Mouse (Mus musculus): ENCODE measurements at regions not wholly inside any gene's neighbourhood (a gene's known extent, or its start where the extent isn't known, plus 50 kb on each side); places are given as distances from the start of the nearest gene placed in this dataset.

DNA sequence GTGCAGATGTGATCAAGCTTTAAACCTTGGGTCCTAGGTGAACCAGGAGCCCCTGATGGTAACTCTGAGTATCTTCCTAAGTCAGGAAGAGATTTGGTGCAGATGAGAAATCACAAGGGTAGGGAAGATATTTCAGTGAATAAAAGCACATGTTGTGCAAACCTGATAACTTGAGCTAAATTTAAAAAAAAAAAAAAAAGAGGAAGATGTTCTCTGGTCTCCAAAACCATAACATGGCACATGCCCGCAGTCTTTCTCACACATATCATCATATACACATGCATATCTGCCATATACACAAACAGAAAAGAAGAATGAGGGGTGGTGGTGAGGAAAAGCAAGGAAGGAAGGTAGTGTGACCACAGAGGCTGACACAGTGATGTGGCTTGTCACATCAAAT, 530.3 kb upstream of the Lrrc6 start:
- Histone ChIP-seq H3K9me3 (ENCODE audit: control insufficient read depth, low read length) (no peaks in the 10 kb centered on the region), H3K4me2 (replicated peaks; ENCODE audit: low read depth) (no peak overlapping the region), H3K9ac (ENCODE audit: low read length) (no peak overlapping the region), H3K4me1 (replicated peaks; ENCODE audit: control insufficient read depth, insufficient read depth) (no peaks in the 10 kb centered on the region), H3K27ac (replicated peaks) (no peak overlapping the region), H3K27me3 (ENCODE audit: control insufficient read depth, insufficient read depth, low read length) (no peaks in the 10 kb centered on the region), H3K4me3 (ENCODE audit: low read depth, low read length) (no peak overlapping the region), H3K36me3 (ENCODE audit: control insufficient read depth, insufficient read depth, low read length) (no peaks in the 10 kb centered on the region)
- TF ChIP-seq CTCF (IDR thresholded peaks at IDR 0.05; ENCODE audit: low read depth) (no peak), EP300 (optimal IDR thresholded peaks at IDR 0.05) (no peak)
- no peak for DNase-seq (ENCODE audit: low spot score)
- ATAC-seq (ENCODE audit: low FRiP score, low TSS enrichment), result no peak
- WGBS, result 81% methylated on average over 1 of the region's 1 CpGs

DNA sequence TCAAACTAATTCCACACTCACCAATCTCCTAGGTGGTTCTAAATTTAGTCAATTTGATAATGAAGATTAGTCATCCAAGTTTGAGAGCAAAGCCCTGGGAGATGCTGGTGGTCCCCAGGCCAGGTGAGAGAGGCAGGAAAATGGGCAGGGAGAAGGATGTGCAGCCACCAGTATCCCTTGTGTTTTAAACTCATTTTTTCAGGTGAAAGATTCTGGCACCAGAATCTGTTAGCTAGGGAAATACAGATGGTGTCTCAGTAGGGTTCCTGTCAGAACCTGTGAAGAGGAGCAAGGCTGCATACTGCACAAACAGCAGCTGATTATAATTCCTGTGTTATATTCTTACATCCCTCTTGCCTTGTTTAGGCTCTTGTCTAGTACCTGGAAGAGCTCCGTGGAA, 527.5 kb upstream of the Lrrc6 start:
- Histone ChIP-seq H3K4me2 (replicated peaks; ENCODE audit: low read depth) (no peak overlapping the region), H3K36me3 (ENCODE audit: control insufficient read depth, insufficient read depth, low read length) (no peaks in the 10 kb centered on the region), H3K9ac (ENCODE audit: low read length) (no peak overlapping the region), H3K4me3 (ENCODE audit: low read depth, low read length) (no peak overlapping the region), H3K27ac (replicated peaks) (no peak overlapping the region), H3K27me3 (ENCODE audit: control insufficient read depth, insufficient read depth, low read length) (no peaks in the 10 kb centered on the region), H3K4me1 (replicated peaks; ENCODE audit: control insufficient read depth, insufficient read depth) (no peaks in the 10 kb centered on the region), H3K9me3 (ENCODE audit: control insufficient read depth, low read length) (no peaks in the 10 kb centered on the region)
- 81% methylated on average over 1 of the region's 1 CpGs for WGBS
- no peak for ATAC-seq (ENCODE audit: low FRiP score, low TSS enrichment)
- DNase-seq (ENCODE audit: low spot score), result no peak
- TF ChIP-seq EP300 (optimal IDR thresholded peaks at IDR 0.05) (no peak), CTCF (IDR thresholded peaks at IDR 0.05; ENCODE audit: low read depth) (no peak)

DNA sequence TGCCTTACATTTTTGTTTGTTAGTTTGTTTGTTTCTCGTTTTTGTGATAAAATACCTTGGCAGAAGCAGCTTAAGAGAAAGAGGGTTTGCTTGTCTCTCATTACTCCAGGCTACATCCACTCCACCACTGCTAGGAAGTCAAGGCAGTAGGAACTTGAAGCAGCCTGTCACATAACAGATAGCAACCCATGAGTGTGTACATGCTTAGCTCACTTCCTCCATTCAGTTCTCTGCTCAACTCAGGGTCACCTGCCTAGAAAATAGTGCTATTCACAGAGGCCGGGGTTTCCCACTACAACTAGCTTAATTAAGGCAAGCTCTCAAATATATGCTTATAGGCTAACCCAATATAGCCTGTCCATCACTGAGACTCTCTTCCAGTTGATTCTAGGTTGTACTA, 527.0 kb upstream of the Lrrc6 start:
- ATAC-seq (ENCODE audit: low FRiP score, low TSS enrichment), result no peak
- Histone ChIP-seq H3K4me3 (ENCODE audit: low read depth, low read length) (no peak overlapping the region), H3K27me3 (ENCODE audit: control insufficient read depth, insufficient read depth, low read length) (no peaks in the 10 kb centered on the region), H3K9me3 (ENCODE audit: control insufficient read depth, low read length) (no peaks in the 10 kb centered on the region), H3K27ac (replicated peaks) (no peak overlapping the region), H3K4me2 (replicated peaks; ENCODE audit: low read depth) (no peak overlapping the region), H3K36me3 (ENCODE audit: control insufficient read depth, insufficient read depth, low read length) (no peaks in the 10 kb centered on the region), H3K9ac (ENCODE audit: low read length) (no peak overlapping the region), H3K4me1 (replicated peaks; ENCODE audit: control insufficient read depth, insufficient read depth) (no peaks in the 10 kb centered on the region)
- TF ChIP-seq EP300 (optimal IDR thresholded peaks at IDR 0.05), result no peak
- no peak for TF ChIP-seq CTCF (IDR thresholded peaks at IDR 0.05; ENCODE audit: low read depth)
- 82% methylated on average over 2 of the region's 2 CpGs for WGBS
- no peak for DNase-seq (ENCODE audit: low spot score)

DNA sequence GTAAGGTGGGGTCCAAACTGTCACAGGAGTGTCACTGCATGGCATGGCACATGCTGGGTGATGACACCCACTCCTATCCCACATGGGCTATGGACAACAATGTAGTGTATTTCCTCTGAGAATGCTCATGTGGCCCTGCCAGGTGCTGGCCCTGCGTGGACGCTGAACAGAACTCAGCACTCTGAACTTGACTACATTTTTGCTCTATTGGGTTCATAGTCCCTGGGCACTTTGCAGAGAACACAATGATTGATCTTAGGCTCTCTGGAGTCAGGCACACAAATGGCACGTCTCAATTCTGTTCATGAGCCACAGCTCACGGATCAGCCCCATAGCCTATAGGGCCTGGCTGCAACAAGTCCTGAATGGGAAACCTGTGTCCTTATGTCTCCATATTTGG, 525.0 kb upstream of the Lrrc6 start:
- WGBS, result 86% methylated on average over 4 of the region's 4 CpGs
- Histone ChIP-seq H3K4me2 (replicated peaks; ENCODE audit: low read depth) (no peak overlapping the region), H3K9me3 (ENCODE audit: control insufficient read depth, low read length) (no peaks in the 10 kb centered on the region), H3K4me3 (ENCODE audit: low read depth, low read length) (no peak overlapping the region), H3K27ac (replicated peaks) (no peak overlapping the region), H3K4me1 (replicated peaks; ENCODE audit: control insufficient read depth, insufficient read depth) (no peaks in the 10 kb centered on the region), H3K36me3 (ENCODE audit: control insufficient read depth, insufficient read depth, low read length) (no peaks in the 10 kb centered on the region), H3K27me3 (ENCODE audit: control insufficient read depth, insufficient read depth, low read length) (no peaks in the 10 kb centered on the region), H3K9ac (ENCODE audit: low read length) (no peak overlapping the region)
- TF ChIP-seq CTCF (IDR thresholded peaks at IDR 0.05; ENCODE audit: low read depth) (no peak), EP300 (optimal IDR thresholded peaks at IDR 0.05) (no peak)
- DNase-seq (ENCODE audit: low spot score) (no peak), ATAC-seq (ENCODE audit: low FRiP score, low TSS enrichment) (no peak)

DNA sequence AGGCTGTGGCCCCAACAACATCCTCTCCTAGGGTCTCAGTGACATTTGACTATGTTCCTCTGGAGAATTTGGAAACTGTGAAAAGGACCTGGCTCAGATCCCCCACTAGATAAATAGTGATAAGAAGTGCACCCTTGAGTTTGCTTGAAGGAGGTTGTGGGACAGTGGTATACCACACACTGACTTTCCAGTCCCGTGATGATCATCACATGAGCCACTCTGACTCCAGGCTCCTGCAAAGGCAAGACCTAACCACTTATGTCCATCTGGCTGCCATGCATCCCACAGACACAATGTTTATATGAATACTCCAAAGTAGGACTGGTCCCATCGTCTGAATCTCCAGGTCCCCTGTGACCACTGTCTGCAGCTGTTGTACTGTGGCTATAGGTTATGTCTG, 523.7 kb upstream of the Lrrc6 start:
- no peaks in the 10 kb centered on the region for H3K36me3 ChIP-seq (ENCODE audit: control insufficient read depth, insufficient read depth, low read length)
- no peak overlapping the region for H3K4me2 ChIP-seq (replicated peaks; ENCODE audit: low read depth)
- no peak for ATAC-seq (ENCODE audit: low FRiP score, low TSS enrichment)
- H3K9ac ChIP-seq (ENCODE audit: low read length), result no peak overlapping the region
- no peaks in the 10 kb centered on the region for H3K9me3 ChIP-seq (ENCODE audit: control insufficient read depth, low read length)
- no peak for DNase-seq (ENCODE audit: low spot score)
- H3K4me3 ChIP-seq (ENCODE audit: low read depth, low read length), result no peak overlapping the region
- H3K4me1 ChIP-seq (replicated peaks; ENCODE audit: control insufficient read depth, insufficient read depth), result no peaks in the 10 kb centered on the region; the same call in 1 of the 2 replicates
- 68% methylated on average over 2 of the region's 2 CpGs for WGBS
- no peak overlapping the region for H3K27ac ChIP-seq (replicated peaks)
- no peak for TF ChIP-seq CTCF (IDR thresholded peaks at IDR 0.05; ENCODE audit: low read depth)
- no peak for TF ChIP-seq EP300 (optimal IDR thresholded peaks at IDR 0.05)
- H3K27me3 ChIP-seq (ENCODE audit: control insufficient read depth, insufficient read depth, low read length), result no peaks in the 10 kb centered on the region

DNA sequence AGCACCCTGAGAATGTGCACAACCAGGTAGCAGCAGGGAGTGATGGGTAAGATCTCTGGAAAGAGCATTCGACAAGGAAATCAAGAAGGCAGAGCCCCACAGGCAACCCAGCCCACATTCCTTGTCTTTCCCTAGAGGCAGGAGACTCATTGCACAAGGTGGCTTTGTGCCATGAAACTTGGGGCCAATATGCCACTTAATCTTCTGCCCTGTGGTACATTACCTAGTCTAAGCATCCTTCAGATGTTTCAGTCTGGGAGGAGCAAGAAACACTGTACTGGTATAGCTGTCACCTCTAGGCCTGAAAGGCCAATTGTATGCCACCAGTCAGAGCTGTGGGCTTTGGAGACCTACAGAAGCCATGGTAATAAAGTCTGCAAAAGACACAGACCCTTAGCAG, 522.4 kb upstream of the Lrrc6 start:
- Histone ChIP-seq H3K36me3 (ENCODE audit: control insufficient read depth, insufficient read depth, low read length) (no peaks in the 10 kb centered on the region), H3K9ac (ENCODE audit: low read length) (no peak overlapping the region), H3K9me3 (ENCODE audit: control insufficient read depth, low read length) (no peaks in the 10 kb centered on the region), H3K27ac (replicated peaks) (no peak overlapping the region), H3K4me3 (ENCODE audit: low read depth, low read length) (no peak overlapping the region), H3K4me1 (replicated peaks; ENCODE audit: control insufficient read depth, insufficient read depth) (peaks cover 4% of the 10 kb centered on the region; the same call in 1 of the 2 replicates), H3K27me3 (ENCODE audit: control insufficient read depth, insufficient read depth, low read length) (no peaks in the 10 kb centered on the region), H3K4me2 (replicated peaks; ENCODE audit: low read depth) (no peak overlapping the region)
- no peak for ATAC-seq (ENCODE audit: low FRiP score, low TSS enrichment)
- TF ChIP-seq EP300 (optimal IDR thresholded peaks at IDR 0.05) (no peak), CTCF (IDR thresholded peaks at IDR 0.05; ENCODE audit: low read depth) (no peak)
- no peak for DNase-seq (ENCODE audit: low spot score)
- 94% methylated on average over 1 of the region's 1 CpGs for WGBS
